Mouse (Mus musculus): Measurements from ENCODE around the gene Ehf.

Gene Ehf

GRCm38 (mm10) chr2:103303132-103303531, at the start of gene Ehf:
Gene Ehf (minus strand): TSS chr2:103303278.
- no peak for DNase-seq

GRCm38 (mm10) chr2:103347417-103347891, 44.4 kb upstream of the Ehf start:
- DNase-seq, result peak; percentile 20

- no peak for DNase-seq
Observed at GRCm38 (mm10) chr2:103346751-103347289, 43.7 kb upstream of the Ehf start.

GRCm38 (mm10) chr2:103343611-103344010, 40.5 kb upstream of the Ehf start:
- no peak for DNase-seq

- DNase-seq, result no peak
Observed at GRCm38 (mm10) chr2:103342123-103342522, 39.0 kb upstream of the Ehf start.

GRCm38 (mm10) chr2:103341375-103341971, 38.4 kb upstream of the Ehf start:
- DNase-seq, result no peak

- DNase-seq, result no peak
Observed at GRCm38 (mm10) chr2:103338706-103339105, 35.6 kb upstream of the Ehf start.

- no peak for DNase-seq
Observed at GRCm38 (mm10) chr2:103337370-103337769, 34.3 kb upstream of the Ehf start.

- no peak for DNase-seq
Observed at GRCm38 (mm10) chr2:103336621-103337020, 33.5 kb upstream of the Ehf start.

- no peak for DNase-seq
Observed at GRCm38 (mm10) chr2:103336000-103336399, 32.9 kb upstream of the Ehf start.

- no peak for DNase-seq
Observed at GRCm38 (mm10) chr2:103331666-103332191, 28.7 kb upstream of the Ehf start.

GRCm38 (mm10) chr2:103328731-103329130, 25.7 kb upstream of the Ehf start:
- no peak for DNase-seq

- DNase-seq, result no peak
Observed at GRCm38 (mm10) chr2:103325301-103326048, 22.4 kb upstream of the Ehf start.

GRCm38 (mm10) chr2:103324320-103324719, 21.2 kb upstream of the Ehf start:
- DNase-seq, result no peak

- no peak for DNase-seq
Observed at GRCm38 (mm10) chr2:103322171-103322570, 19.1 kb upstream of the Ehf start.

GRCm38 (mm10) chr2:103321638-103322037, 18.6 kb upstream of the Ehf start:
- DNase-seq, result no peak

- no peak for DNase-seq
Observed at GRCm38 (mm10) chr2:103314002-103314401, 10.9 kb upstream of the Ehf start.

GRCm38 (mm10) chr2:103312640-103313039, 9.6 kb upstream of the Ehf start:
- DNase-seq, result no peak

GRCm38 (mm10) chr2:103310663-103311062, 7.6 kb upstream of the Ehf start:
- DNase-seq, result no peak

- no peak for DNase-seq
Observed at GRCm38 (mm10) chr2:103306686-103307085, 3.6 kb upstream of the Ehf start.

- no peak for DNase-seq
Observed at GRCm38 (mm10) chr2:103302669-103303068, 409 bp downstream of the Ehf start.

GRCm38 (mm10) chr2:103298711-103299463, 4.2 kb downstream of the Ehf start:
- no peak for DNase-seq

GRCm38 (mm10) chr2:103294526-103294925, 8.6 kb downstream of the Ehf start:
- no peak for DNase-seq

Measured in cerebellum, adult 8-10 months (tissue).